Mouse (Mus musculus): ENCODE results near the gene Dock1.

Dock1 gene

DNA sequence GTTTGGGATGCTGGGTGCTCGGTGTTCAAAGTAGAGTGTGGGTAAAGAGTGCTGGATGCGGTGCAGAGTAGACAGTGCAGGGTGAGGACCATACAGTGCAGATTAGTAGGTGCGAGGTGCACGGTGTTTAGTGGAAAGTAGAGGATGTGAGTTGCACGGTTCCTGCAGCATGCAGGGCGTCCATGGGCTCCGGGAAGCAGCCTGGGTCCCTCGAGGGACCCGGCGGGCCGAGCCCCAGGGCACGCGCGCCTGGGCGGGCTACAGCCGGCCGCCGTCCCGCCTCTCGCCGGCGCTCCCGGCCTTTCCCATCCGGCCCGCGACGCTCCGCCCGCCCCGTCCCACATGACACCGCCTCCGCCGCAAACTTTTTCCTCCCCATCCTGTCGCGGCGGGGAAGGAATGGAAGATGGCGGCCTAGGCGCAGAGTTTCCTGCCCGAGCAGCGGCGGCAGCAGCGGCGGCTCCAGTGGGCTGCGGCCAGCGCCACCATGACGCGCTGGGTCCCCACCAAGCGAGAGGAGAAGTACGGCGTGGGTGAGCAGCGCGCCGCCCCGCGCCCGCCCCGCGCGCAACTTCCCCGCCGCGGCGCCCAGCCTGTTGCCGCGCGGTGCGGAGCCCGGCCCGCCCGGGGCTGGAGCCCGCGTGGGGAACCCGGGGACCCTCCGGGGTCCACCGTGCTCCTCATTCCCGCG is at the start of gene Dock1:
Dock1 (plus strand) TSS at position 343 of the 691 bp plus-strand sequence.
- DNase-seq (ENCODE audit: low read depth): peak; percentile 85

DNA sequence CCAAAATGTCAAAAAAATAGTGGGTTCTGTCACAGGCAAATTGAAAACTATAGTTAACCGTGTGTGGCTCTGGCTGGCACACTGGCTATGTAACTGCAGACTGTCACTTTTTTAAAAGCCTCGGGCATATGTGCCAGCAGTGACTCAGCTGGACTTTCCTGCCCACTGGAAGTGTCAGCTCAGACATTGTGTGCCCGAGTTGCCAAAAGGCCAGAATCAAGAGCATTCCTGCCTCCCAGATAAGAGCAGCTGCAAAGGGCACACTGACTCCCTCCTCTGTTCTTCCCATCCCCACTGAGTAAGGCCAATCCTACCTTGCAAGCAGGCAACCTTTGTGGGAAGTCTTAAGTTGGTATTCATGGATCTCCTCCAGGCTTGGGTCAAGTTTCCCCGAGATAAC is 42.5 kb upstream of the Dock1 start:
- no peak for DNase-seq (ENCODE audit: low read depth)

DNA sequence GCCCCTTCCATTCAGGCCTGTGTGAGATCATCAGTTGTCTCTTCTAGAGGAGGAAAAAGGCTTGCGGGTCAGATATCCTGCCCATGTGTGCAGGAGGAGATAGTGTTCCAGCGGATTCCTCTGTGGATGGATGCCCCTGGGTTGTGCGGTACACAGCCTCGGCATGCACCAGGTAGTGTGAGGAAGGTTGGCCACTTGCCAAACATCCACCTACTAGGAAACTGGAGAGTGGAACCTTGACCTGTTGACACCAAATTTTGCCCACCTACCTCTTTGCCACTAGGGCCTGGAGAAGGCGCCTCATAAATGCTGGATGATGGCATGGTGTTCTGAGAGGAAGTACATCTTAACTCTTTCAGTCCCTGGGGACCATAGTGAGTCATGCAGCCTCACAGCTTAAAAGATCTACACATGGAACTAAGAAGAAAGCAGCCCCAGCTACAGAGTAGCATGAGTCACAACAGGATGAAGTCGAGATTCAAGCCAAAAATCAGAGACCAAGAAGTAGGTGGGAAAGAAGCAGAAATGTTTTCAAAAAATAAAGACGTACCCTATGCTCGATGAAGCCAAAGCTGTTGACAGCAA is 20.1 kb upstream of the Dock1 start:
- DNase-seq (ENCODE audit: low read depth): peak; percentile 96

DNA sequence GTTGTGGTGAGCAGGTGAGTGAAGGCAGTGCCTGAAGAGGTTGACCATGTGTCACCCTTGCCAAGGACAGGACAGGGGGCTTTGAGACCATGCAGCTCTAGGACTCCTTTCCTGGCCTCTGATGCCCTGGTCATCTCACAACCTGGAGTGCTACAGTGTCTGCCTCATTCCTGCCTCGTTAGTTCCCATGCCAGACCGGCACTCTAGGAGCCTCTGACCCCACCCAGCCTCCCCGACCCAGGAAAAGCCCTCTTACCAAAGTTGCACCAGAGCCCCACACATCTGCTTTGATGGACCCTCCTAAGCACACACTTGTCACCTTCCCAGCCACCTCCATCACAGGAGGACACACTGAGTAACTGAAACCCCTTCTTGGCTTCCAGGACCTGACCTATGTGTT is 19.4 kb upstream of the Dock1 start:
- no peak for DNase-seq (ENCODE audit: low read depth)

DNA sequence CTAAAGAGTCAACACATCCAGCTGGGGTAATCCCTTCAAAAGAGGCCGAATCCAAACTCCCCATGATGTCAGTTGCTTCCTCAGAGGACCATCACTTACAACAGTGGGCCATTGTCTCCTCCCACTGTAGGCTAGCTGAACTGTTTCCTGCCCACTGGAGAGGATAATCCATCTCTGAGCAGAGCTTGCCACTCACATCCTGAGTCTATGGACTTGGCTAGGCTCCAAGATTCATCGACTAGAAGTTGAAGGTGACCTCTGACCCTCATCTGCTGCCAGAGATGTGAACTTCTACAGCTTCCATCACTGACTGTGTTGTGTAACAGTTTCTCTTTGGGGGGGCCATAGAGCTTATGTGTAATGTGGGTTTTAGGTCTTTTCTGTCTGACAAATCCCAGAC is 7.2 kb upstream of the Dock1 start:
- no peak for DNase-seq (ENCODE audit: low read depth)

DNA sequence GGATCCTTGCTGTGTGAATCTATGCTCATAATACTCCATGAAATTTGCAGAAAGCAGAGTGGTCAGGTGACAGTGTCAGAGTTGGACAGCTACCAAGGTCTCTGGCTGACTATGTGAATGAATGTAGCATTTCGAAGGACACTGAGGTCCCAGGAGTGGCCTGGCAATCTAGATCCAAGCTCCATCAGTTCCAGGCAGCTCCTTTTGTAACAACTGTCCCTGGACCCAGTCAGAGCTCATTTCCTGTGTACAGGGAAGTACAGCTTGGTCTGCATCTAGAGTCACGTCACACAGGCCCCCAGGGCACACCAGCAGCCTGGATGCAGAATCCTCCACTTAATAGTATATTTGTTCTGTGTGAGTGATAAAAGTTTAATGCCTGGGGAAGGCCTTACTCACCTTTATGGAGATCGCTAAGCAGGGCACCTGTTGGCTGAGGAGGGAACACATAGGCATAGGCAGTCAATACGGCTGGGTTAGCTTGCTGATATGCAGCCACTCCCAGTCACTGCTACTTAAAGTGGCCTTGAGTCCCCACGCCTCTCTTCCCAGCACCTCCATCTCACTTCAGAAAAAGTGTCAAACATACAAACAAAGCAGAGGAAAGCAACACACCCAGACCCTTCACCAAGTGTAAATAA is 4.7 kb upstream of the Dock1 start:
- no peak for DNase-seq (ENCODE audit: low read depth)

DNA sequence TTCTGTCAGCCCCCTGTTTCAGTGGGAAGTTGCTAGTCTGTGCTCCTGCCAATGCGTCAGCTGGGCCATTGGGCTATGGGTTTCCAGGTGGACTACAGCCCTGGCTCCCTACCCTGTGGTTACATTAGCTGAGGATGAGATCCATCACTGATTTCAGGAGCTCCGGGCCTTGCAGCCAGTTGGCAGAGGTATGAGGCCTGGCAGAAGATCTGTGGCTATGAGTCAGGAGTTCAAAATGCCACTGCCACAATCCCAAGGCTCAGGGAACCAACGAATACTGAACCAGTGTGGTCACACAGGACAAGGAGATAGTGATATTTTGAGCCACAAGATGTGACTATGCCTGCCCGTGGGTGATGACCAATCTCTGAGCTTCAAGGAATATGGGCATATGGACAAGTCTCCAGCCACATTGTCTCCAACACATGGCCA is 3.2 kb upstream of the Dock1 start:
- DNase-seq (ENCODE audit: low read depth): peak; percentile 45

DNA sequence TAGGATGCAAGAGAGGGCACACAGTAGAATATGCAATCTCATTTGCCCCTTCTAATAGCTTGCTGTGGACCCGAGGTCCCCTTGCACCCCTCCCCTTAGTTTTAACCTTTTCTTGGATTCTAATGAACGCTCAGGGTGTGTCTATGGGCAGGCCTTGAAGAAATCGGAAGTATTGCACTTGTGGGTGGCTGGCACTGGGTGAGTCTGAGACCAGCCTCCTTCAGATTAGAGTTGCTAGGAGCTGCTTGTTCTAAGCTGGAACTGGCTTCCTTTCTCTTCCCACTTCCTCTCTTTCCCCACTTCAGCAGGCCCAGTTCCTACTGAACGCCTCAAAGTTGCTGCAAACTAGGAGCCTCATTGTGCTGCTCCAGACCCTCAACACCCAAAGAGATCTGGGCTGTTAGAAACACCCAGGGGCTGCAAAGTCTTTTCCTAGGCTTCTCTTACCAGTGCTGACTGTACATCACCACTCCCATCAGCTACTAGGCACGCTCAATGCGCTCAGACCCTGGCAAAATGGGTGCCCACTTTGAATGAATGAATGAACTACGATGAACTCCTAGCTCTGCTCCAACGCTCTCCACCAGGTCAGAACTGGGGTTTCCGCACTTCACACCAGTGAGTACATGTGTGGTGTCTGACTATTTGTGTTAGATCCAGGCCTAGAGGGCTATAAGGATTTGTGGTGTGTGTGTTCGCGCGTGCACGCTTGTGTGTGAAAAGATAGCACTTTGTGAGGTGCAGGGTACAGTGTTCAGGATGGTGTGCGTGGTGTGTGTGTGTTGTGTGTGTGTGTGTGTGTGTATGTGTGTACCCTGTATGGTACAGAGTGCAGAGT is 761 bp upstream of the Dock1 start:
- no peak for DNase-seq (ENCODE audit: low read depth)

DNA sequence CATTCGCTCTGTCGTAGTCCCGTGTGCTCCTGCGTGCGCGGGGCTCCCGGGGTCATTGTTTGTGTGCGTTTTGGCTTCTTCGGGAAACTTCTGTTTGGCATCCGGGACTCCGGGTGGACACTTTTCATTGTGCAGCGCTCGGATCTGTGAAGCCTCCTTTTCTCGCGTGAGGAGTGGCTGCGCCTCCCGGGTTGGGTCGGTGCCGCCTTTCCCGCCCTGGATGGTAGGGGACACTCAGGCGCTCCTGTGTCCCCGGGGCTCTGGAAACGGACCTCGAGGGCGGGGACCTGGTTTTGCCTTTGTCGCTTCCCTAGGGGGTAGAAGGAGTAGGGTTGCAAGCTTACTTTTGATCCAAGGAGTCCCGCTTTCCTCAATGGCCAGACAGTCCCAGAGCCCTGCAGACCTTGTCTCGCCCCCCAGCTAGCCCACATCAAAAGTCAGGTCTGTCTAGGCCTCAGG is 578 bp downstream of the Dock1 start:
- DNase-seq (ENCODE audit: low read depth): peak; percentile 61

DNA sequence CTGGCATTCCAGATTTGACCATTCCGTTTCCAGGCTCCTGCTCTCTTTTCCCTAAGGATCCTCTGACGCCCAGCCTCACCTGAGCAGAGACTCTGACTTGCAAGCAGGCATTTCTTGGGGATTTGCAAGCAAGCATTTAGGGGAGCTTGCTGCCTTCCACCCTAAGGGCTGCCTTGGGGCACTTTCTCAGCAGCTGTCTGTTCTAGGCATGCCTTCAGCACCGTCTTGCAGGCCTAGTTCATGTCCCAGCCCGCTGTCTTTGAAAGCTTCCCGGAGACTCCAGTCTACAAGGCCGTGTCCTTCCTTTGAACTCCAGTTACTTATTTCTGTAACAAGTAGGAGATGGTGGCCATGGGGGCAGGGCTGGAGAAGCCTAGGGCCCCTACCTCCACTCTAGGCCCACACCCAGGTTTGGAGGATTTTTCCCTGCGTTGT is 1.0 kb downstream of the Dock1 start:
- peak; percentile 43 for DNase-seq (ENCODE audit: low read depth)

DNA sequence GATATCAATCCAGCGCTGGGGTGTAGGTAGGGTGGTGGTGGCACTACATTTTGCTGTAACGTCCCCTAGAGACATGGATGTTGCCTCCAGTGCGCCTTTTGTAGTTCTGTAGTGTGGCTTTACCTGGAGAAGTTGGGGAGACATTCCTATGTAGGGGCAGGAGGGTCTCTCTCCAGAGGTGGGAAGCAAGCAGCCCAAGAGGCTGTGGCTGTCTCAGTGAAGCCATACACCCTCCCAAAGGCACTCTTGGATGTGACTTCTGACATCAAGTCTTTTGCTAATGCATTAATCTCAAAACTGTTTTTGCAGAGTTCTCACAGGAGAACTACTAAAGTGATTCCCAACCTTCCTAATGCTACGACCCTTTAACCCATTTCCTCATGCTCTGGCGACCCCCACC is 2.7 kb downstream of the Dock1 start:
- DNase-seq (ENCODE audit: low read depth): no peak

DNA sequence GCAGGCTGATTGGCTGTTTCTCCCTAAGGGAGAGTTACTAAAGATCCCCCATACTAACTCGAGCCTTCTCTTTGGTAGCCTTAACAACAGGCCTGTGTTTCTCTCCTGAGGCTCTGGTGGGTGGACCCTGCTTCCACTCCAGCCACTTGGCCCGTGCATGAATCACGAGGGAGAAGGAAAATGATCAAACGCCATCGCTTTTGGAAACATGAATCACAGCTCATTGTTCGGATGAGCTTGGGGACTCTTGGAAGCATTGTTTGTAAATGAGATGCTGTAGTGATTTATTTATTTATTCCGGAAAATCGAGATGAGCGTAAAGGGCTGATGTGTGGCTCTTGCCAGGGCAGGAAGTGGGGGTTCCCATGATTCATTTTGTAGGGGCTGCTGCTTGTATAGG is 3.5 kb downstream of the Dock1 start:
- no peak for DNase-seq (ENCODE audit: low read depth)

DNA sequence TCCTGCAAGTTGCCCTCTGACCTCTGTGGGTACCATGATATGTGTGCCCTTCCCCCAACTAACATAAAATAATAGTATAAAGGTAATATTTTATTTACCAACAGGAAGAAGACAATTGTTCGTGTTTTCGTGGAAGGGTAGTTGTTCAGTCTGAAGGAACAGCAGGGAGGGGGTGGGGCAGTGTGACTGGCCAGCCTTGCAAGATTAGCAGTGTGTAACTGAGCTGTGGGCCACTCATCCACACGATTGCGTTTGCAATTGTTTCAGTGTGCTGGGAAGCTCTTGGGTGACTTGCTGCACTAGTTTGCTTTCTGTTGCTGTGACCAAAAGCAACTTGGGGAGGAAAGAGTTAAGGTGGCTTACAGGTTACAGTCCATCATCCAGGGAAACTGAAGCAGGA is 7.4 kb downstream of the Dock1 start:
- DNase-seq (ENCODE audit: low read depth): no peak

DNA sequence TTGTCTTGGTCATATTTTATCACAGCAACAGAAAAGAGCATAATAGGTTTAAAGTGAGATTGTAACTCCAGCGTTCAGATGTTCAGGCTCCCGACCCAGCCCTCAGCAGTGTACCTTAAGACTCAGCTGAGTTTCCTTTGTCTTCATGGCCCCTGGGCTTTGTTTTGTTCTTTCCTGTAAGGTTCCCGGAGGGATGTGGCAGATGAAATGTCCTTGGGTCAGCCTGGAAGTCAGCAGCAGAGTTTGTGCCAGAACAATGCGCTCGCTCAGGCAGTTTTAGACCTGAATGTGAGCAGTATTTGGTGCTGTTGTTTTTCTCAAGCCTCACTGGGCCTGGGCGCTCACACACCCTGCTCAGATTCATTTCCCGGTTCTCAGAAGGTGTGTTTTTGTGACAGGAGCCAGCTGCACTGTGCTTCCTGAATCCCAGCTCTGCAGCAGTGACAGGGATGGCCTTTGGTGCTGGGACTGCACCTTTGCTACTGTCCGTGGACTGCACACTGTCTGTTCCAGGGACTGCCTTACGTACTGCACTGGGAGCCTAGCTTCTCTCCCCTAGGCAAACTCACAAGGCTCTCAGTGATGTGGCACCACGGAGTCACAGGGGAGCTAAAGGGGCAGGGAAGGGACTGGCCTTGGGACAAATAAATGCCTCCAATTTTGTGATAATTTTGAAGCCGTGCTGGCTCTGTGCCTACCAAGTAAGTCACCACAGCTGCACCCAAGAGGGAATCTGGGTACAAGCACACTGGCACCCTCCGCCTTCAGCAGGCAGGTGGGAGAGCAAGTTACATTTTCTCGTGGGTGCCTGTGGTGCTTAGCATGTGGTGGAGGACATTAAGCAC is 9.1 kb downstream of the Dock1 start:
- DNase-seq (ENCODE audit: low read depth): no peak

DNA sequence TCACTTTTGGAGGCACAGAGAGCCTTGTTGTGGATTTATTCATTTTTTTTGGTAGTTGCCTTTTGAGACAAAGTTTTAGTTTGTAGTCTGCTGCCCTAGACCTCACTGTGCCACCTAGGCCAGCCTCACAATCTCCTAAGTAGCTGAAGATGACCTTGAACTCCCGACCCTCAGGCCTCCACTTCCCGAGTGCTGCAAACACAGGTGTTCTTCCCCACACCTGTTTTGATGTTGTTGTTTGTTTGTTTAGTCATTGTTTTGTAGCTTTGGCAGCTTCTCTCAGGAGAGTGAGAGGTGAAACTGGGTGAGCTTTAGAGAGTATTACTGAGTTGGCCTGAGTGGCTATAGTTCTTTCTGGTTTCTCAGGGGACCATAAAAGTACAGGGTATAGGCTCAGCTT is 9.7 kb downstream of the Dock1 start:
- DNase-seq (ENCODE audit: low read depth): no peak

DNA sequence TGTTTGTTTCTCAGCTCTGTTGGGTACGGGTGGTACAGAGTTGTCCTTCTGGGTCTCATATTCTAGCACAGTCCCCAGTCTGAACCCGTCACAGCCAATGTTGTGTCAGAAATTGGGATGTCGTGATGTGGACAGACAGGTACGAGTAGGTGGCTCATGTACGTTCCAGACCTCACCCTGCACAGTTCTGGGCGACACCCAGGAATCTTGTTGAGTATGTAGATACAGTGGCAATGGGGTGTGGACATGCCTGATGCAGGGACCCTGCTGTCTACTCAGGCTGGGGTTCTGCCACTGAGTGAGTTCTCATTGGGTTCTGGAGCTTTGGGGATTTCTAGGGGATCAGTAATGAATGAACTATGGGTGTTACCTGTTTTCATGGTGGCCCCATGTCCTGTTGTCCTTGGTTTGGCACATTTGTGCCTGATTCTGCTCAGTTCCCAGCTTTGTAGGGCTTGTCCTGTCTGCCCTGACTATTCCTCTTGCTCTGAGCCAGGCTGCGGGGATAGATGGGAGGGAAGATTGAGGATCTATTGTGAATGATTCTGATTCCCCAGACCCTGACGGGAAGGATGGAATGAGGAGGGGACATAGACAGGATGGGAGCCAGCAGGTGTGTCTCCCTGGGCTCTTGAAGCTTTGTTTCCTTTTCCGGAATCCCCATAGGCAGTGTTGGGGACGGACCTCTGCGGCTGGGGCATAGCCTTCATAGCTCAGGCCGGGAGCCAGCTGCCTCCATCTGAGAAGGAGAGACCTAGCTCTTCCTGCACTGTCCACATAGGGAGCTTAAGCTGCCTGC is 11.5 kb downstream of the Dock1 start:
- DNase-seq (ENCODE audit: low read depth): no peak

DNA sequence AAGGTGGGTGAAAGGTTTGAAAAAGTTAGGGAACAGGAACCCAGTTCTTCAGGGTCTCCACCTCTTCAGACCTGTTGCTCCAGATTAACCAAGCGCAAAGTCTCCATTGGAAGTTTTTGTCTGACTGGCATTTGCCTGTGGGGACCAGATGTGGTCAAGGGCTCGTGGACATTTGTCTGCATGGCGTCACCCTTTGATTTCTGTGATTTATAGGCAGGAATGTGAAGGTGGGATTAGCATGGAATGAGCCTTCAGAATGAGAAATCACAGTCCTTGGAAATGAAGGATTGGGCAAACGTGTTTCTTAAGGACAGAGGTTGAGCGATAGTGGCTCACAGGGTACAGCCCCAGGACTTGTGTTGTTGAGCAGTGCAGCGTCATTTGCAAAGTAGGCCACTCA is 17.9 kb downstream of the Dock1 start:
- no peak for DNase-seq (ENCODE audit: low read depth)

DNA sequence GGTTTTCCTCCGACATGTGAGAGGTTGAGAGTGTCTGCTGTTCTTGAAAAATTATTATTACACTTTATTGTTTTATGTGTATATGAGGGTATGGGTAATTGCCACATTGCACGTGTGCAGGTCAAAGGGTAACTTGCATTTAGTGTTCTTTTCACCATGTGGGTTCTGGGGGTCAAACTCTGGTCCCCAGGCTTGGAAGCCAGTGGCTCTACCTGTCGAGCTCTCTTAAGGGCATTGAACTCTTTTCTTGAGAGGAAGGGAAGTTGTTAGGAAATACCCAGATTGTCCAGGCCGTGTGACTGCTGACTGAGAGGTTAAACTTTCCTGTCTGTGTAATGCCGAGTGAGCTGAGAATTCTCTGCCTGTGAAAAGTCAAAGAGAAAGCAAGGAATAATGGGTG is 19.7 kb downstream of the Dock1 start:
- no peak for DNase-seq (ENCODE audit: low read depth)

DNA sequence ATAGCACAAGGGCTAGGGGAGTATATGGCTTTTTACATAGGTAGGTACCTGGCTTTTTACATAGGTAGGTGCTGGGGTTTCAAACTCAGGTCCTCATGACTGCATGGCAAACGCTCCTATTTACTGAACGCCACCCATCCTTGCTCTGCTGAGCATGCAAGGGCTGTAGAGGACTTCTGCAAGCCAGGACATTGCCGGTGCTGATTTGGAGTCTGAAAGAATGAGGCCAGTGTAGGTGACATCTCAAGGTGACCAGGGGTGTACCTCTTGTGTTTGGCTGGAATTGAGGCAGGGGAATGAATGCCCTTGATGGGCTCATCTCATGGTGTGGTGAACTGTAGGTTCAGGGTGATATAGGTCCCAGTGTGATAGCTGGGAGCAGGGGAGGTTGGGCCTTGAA is 20.4 kb downstream of the Dock1 start:
- no peak for DNase-seq (ENCODE audit: low read depth)

DNA sequence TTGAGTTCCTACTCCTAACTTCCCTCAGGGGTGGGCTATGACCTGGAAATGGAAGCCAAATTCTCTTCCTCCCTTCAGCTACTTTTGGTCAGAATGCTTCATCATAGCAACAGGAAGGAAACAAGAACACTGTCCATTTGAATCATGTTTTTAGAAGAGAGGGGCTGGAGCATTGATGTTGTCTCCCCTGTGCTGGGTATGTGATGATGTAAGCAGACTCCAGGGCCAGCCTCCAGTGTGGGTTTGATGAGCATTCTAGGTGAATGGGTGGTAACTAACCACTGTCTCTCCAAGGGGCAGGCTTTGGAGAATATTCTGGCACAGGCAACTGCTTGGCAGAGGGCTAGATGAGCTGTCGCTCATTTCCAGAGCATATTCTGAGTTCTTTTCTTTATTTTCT is 22.9 kb downstream of the Dock1 start:
- DNase-seq (ENCODE audit: low read depth): peak; percentile 21

DNA sequence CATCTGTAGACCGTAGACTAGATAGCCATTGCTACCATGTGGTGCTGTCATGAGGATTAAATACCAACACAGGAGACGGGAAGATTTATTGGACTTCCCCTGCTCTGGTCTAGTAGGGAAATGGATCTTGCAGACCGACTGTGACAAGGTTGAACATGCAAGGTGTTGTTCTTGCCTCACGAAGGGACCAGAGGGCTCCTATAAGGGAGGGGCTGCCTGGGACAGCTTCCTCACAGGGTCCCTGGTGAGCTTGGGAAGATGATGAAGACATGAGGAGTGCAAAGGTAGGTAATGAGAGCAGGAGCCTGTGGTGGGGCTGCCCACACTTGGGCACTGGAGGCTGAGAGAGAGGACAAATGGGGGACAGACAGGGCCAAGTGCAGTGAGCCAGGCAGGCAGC is 25.0 kb downstream of the Dock1 start:
- no peak for DNase-seq (ENCODE audit: low read depth)

Measured in NIH3T3 (cell line).